Mouse (Mus musculus) left cerebral cortex, postnatal 4 days (tissue): ENCODE data around the gene Pcnx4. TPM values are rescaled to one million over a fixed set of nuclear protein-coding genes. Genes with fewer than 3 reads are reported as not detected.
"Not testable (repeated sequence)": the region's sequence is repeated elsewhere in the genome, so short reads cannot be mapped to it uniquely, and the experiment has no call there.

ENCODE experiments used
- DNase-seq: peaks from one replicate; pipeline ENCODE4 v3.0.0-alpha.2; 2022
- intact Hi-C: fragments of 180-260 bp; cut with DNase I; formaldehyde crosslinking; loops from one replicate; pipeline ENCODE4 v1.15.1; 2025
- total RNA-seq, 2 experiments: library from RNA; stranded (reverse); gene quantifications; 2 replicates each; pipeline ENCODE4 v1.2.3; 2021

Pcnx4 gene
- total RNA-seq, 2 experiments from 2014 or later, result 28.5 to 31.8 TPM

DNA sequence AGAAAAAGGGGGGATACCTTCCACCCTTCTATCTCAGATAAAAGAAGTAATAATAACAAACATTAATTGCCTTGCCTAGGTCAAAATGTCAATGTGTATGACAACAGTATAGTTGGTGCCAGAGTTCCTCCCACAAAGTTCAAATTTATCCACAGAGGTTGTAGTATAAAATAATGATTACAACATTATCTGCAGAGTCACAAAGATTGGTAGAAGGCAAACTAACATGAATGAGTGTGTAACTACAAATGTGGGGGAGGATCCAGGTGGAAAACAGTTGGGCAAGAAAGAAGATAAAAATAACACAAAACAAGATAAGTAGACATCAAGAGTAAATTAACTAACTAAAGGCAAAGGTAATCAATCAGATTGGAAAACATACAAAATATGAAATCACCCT lies 56.8 kb downstream of the Pcnx4 start:
- intact Hi-C loops, result no loop called here
- DNase-seq, result no peak

- intact Hi-C loops, result no loop called here
- DNase-seq, result no peak
Observed at GRCm38 (mm10) chr12:72594001-72594400, 57.8 kb downstream of the Pcnx4 start.

GRCm38 (mm10) chr12:72598731-72599130 lies 62.5 kb downstream of the Pcnx4 start:
- DNase-seq, intact Hi-C loops: not testable (repeated sequence)

GRCm38 (mm10) chr12:72612053-72612452 lies 75.9 kb downstream of the Pcnx4 start:
- DNase-seq, result no peak
- intact Hi-C loops, result no loop called here

- DNase-seq, result peak; percentile 7
- intact Hi-C loops, result no loop called here
Observed at GRCm38 (mm10) chr12:72620856-72621255, 84.7 kb downstream of the Pcnx4 start.

- intact Hi-C loops, result no loop called here
- no peak for DNase-seq
Observed at GRCm38 (mm10) chr12:72621441-72621840, 85.3 kb downstream of the Pcnx4 start.

GRCm38 (mm10) chr12:72622853-72623496 lies 86.8 kb downstream of the Pcnx4 start:
- no peak for DNase-seq
- intact Hi-C loops, result no loop called here

- DNase-seq, result no peak
- intact Hi-C loops, result no loop called here
Observed at GRCm38 (mm10) chr12:72628751-72629150, 92.6 kb downstream of the Pcnx4 start.

Other genes starting within 250 kb of the Pcnx4 start
- 1,000 to 10,000 TPM; 1,597 to 1,728 TPM for gene Rtn1, start 127.3 kb upstream of the Pcnx4 start, total RNA-seq
- 1 to 10 TPM; 5.4 to 5.7 TPM for gene Lrrc9, start 94.5 kb upstream of the Pcnx4 start, total RNA-seq
- gene Gm4756, start 113.3 kb downstream of the Pcnx4 start, total RNA-seq, result not detected
- 10 to 100 TPM; 15.0 to 15.8 TPM for gene Dhrs7, start 128.5 kb downstream of the Pcnx4 start, total RNA-seq
- 100 to 1,000 TPM; 234 to 247 TPM for gene Ppm1a, start 221.1 kb downstream of the Pcnx4 start, total RNA-seq